Mouse (Mus musculus) cerebellum, adult 18-20 months (tissue): ENCODE data around the gene Pdlim5.

ENCODE experiments used
- DNase-seq, 2 experiments: peaks; one replicate each; pipeline ENCODE4 v3.0.0; 2021

Gene Pdlim5

GRCm38 (mm10) chr3:142334496-142334895, 61.0 kb downstream of the Pdlim5 start:
- DNase-seq = no peak

GRCm38 (mm10) chr3:142333458-142333857, 62.0 kb downstream of the Pdlim5 start:
- no peak for DNase-seq

DNA sequence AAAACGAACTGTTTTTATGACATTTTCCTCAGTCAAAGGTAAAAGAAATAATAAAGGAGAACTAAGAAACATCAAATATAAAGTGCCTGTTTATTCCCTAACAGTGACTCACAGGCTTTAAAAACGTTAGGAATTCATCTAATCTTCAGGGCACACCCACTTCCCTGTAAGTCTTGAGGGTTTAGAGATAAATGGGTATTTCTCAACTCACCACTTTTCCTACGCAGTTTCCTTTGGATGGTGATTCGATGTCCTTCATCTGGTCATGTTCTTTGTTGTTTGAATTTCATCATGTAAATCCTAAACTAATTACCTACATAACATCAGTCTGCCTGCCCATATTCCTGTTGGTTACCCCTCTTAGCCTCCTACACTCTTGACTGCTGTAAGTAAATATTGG, 62.8 kb downstream of the Pdlim5 start:
- DNase-seq = no peak

- no peak for DNase-seq
These were observed 63.5 kb downstream of the Pdlim5 start for GRCm38 (mm10) chr3:142331872-142332554.

DNA sequence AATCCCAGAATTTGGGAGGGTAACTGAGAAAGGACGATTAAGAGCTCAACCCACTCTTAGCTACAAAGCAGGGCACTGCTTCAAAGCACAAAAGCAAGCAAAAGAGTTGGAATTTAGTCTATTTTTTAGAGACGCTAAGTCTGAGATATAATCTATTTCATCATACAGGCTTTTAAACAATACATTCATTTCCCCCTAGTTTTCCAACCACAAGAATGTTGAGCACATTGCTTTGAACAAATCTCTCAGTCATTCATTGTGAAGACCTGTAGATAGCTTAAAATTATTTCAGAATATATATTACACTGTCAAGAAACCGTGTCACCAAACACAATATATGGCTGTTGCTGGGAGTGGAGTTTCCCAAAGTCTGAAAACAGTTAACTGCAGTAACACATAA, 65.1 kb downstream of the Pdlim5 start:
- DNase-seq = no peak

- DNase-seq = no peak
These were observed 71.9 kb downstream of the Pdlim5 start for GRCm38 (mm10) chr3:142323592-142323991.

- DNase-seq = peak; percentile 15
These were observed 73.6 kb downstream of the Pdlim5 start for GRCm38 (mm10) chr3:142321930-142322329.

- peak; percentile 33 to 45 for DNase-seq
These were observed 77.3 kb downstream of the Pdlim5 start for GRCm38 (mm10) chr3:142318147-142318546.

GRCm38 (mm10) chr3:142316138-142316740, 79.3 kb downstream of the Pdlim5 start:
- no peak for DNase-seq

GRCm38 (mm10) chr3:142311075-142311474, 84.4 kb downstream of the Pdlim5 start:
- no peak for DNase-seq

- DNase-seq = peak in 1 of 2 experiments; percentile 3
These were observed 85.0 kb downstream of the Pdlim5 start for GRCm38 (mm10) chr3:142310446-142310845.

GRCm38 (mm10) chr3:142295287-142295676, 100.2 kb downstream of the Pdlim5 start:
- no peak for DNase-seq

DNA sequence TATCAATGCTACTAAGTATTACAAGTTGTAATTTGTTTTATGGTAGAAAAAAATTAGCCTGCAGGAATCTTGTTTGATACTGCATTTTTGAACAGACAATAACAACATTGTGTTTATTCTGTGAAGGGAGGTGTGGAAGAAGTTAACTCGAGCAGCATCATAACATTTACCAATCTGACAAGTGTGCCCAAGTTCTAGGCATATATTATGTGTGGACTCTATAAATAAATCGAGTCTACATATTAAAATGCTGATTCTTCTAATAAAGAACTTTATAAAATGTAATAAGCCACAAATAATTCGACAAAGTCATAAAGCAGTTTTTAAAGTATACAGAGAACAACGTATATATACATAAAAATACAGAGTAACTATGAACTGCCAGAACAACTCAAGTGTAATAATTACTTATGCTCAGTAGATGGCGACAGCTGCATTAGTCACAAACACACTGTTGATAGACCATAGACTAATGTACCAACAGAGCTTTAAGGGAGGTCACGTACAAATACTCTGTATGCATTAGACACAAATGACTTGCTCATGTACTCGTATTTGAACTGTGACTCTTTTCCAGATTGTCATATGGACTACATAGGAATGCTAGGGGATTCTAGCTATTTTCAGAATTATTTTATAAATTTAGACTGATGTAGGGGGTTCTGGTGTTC, 100.7 kb downstream of the Pdlim5 start:
- no peak for DNase-seq

DNA sequence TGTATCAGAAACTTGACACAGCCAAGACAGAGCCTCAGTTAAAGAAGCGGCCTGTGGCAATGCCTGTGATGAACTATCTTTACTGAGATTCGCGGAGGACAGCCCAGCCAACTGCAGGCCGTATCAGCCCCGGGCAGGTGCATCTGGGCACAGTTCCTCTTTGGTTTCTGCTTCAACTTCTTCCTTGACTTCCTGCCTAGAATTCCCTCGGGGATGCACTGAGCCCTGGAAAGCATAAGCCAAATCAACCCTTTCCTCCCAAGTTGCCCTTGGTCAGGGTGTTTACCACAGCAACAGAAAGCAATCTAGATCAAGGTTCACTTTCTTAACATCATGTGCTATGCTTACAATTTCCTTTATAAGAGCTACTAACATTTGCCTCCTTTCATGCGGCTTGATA, 101.9 kb downstream of the Pdlim5 start:
- DNase-seq = no peak

GRCm38 (mm10) chr3:142282706-142283105, 112.8 kb downstream of the Pdlim5 start:
- peak; percentile 53 to 66 for DNase-seq

GRCm38 (mm10) chr3:142281656-142282055, 113.8 kb downstream of the Pdlim5 start:
- no peak for DNase-seq

DNA sequence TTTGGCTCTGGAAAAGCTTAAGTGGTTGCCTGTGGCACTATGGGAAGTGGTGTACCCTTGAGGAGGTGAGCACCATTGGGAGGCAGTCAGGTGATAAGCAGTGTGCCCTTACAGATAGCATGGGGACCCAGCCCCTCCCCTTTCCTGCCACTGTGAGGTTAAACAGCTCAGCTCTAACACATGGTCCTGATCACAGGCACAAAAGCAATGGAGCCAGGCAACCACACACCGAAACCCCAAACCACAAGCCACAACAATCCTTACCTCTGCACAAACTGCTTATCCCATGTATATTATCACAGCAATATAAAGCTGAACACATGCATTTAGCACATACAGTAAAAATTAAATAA, 114.4 kb downstream of the Pdlim5 start:
- no peak for DNase-seq

DNA sequence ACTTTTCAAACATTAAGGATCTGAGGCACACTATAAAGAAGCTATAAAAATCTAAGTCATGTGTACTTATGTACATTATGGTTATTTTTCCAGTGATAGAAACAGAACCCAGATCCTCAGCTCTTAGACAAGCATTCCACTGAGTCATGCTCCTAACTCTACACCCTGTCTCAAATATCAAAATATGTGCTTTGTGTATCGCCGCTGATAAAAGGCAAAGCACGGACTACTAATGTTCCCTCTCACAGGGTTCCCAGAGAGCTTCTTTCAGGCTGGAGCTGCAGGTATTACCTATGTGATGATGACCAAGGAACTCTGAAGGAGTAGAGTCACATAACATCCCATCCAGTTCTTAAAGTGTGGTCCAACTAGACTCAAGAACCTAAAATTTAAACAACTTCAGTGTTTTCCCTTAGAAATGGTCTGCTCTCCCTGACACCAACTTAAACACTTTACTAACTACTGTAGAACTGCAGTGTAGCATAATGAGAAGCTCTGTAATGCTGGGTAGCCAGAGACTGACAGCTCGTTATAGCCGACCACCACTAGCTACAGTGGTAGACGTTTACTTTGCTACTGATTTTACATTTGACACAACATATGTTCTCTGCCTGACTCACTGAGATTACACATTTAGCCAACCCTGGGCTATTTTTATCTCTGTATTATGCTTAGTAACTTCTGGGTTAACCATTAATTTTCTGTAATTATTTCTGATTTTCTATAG, 115.0 kb downstream of the Pdlim5 start:
- no peak for DNase-seq

DNA sequence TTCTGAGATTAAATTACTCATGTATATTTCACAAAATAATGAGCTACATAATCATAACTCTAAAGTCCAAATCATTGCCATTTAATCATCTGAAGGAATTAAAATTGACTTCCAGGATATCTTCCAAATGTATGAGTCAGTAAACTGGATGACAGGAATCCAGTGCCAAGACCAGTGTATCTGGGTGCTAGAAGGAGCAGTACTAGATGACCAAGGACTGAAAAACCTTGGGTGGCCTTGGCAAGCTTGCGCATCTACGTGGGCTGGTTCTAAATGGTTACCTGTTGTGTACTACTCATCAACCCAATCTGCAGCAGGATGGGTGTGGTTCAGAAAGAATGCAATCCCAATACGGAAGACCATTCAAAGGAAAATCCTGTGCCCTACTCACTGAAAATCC, 116.5 kb downstream of the Pdlim5 start:
- DNase-seq = no peak

DNA sequence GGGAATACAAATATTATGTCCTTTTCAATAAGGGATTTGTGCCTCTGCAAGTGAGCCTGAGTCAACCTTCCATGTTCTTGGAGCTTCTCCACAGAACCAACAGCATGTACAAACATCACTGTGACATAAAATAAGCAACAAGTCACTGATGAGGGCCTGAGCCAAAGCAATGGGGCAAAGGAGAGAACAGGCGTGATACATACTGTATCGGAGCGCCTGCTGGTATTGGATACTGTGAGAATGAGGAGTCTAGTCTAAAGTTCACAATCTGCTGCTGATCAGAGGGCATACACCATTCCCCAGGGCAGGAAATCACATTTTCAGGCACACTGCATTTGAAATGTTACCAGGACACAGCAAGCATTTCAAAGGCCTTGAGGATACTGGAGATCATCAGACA, 119.0 kb downstream of the Pdlim5 start:
- DNase-seq = no peak

DNA sequence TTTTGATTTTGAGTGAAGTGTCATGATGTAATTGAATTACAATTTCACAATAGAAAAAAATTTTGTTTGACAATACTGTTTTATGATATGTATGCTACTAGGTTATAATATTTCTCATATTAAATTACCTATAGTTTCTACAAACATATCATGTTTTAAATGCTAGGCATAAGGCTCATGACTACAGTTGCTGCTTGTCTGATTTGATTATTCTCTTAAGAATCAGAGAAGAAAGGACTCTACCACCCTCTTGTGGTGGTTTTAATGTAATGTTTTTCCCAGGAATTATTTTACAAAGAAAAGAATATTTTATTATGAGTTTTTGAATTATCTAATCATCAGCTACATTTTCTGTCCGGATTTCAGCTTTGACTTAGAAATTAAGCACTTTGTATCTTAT, 120.5 kb downstream of the Pdlim5 start:
- no peak for DNase-seq

GRCm38 (mm10) chr3:142274451-142274850, 121.0 kb downstream of the Pdlim5 start:
- DNase-seq = no peak

GRCm38 (mm10) chr3:142273265-142273664, 122.2 kb downstream of the Pdlim5 start:
- DNase-seq = no peak

- no peak for DNase-seq
These were observed 139.1 kb downstream of the Pdlim5 start for GRCm38 (mm10) chr3:142256371-142256770.
